Mouse (Mus musculus) forebrain, embryonic 12.5 days (tissue): ENCODE data around the gene Sap30l. TPM values are rescaled to one million over a fixed set of nuclear protein-coding genes. Genes with fewer than 3 reads are reported as not detected.

ENCODE experiments used
- ATAC-seq: fragments of 200-750 bp; cut with Nextera tagmentation; 2 replicates; pipeline ENCODE4 v1.8.0; 2017; ENCODE audit warnings: moderate TSS enrichment; ENCODE audit not compliant: low FRiP score
- H3K27ac ChIP-seq: fragments of 300-500 bp; sonication (generic); 2 replicates; pipeline ENCODE4 v1.5.1; 2016; ENCODE audit warnings: mild to moderate bottlenecking
- H3K27me3 ChIP-seq: fragments of 300-500 bp; sonication (generic); 2 replicates; pipeline ENCODE4 v1.6.1; 2016; ENCODE audit warnings: mild to moderate bottlenecking
- H3K36me3 ChIP-seq: fragments of 300-500 bp; sonication (generic); replicated peaks from 2 replicates; pipeline ENCODE4 v1.6.1; 2016; ENCODE audit warnings: mild to moderate bottlenecking
- H3K4me1 ChIP-seq: fragments of 300-500 bp; sonication (generic); 2 replicates; pipeline ENCODE4 v1.6.1; 2016
- H3K4me2 ChIP-seq: fragments of 300-500 bp; sonication (generic); 2 replicates; pipeline ENCODE4 v1.6.1; 2016; ENCODE audit warnings: mild to moderate bottlenecking, moderate library complexity
- H3K4me3 ChIP-seq: fragments of 300-500 bp; sonication (generic); replicated peaks from 2 replicates; pipeline ENCODE4 v1.5.1; 2016; ENCODE audit warnings: mild to moderate bottlenecking
- H3K9ac ChIP-seq: fragments of 300-500 bp; sonication (generic); 2 replicates; pipeline ENCODE4 v1.6.1; 2016; ENCODE audit warnings: mild to moderate bottlenecking
- H3K9me3 ChIP-seq: fragments of 300-500 bp; sonication (generic); 2 replicates; pipeline ENCODE4 v1.6.1; 2016
- WGBS: fragments of 180-500 bp; shearing (Covaris S2); methylation state at CpG from one replicate; pipeline ENCODE4 v1.1.7; 2016; 5-methylcytosine and 5-hydroxymethylcytosine counted together
- polyA plus RNA-seq: library from polyadenylated mRNA; unstranded; fragments of >200 nt; fragmentation: Nextera tagmentation; extraction: Ambion mirVana; gene quantifications from 2 replicates; pipeline ENCODE4 v1.2.1, GENCODE M21; 2016

Sap30l gene
- 12.5 and 15.0 TPM in 2 replicates for polyA plus RNA-seq

- Histone ChIP-seq H3K27ac (peak within 1 kb of the TSS; percentile 70), H3K4me3 (peak within 1 kb of the TSS; percentile 98), H3K9ac (peak within 1 kb of the TSS; percentile 92), H3K4me2 (peak within 1 kb of the TSS; percentile 96), H3K9me3 (no peaks in the 10 kb centered on the region), H3K36me3 (0 out of 2 replicates have a peak, but pooled peaks cover 2% of the 10 kb centered on the region), H3K4me1 (peaks cover 32% of the 10 kb centered on the region), H3K27me3 (no peaks in the 10 kb centered on the region)
- peak; percentile 98 for ATAC-seq
- WGBS = under 1% methylated on average over 66 of the region's 66 CpGs
These were observed at the start of gene Sap30l for GRCm38 (mm10) chr11:57800971-57801765. Gene Sap30l (plus strand): TSS chr11:57801637.

DNA sequence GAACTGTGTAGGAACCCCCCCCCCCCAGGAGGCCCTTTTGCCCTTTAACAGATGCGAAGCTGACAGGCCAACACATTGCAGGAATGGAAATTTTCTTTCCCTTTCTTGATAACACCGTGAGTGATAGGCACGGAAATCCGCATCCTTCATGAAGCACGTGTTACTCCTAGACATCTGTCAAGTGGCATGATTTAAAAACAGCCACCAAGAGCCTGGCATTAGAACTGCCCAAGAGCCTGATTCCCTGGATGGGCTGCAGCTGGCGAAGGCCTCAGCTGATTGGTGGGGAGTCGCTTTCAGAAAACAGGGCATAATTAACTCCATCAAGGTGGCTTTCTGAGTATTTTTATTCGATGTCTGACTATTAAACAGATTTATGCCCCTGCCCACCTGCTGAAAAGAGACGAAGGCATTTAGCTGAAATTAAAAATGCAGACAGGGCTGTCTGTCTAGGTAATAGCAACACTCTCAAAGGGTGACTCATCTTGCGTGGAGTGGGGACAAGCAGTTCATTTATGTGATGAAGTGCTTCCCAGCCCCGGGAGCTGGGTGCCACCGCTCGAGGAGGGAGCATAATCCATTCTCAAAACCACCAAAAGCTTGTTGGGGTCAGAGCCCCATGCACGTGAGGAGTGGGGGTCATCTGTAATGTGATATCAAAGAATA, 47.8 kb upstream of the Sap30l start:
- H3K4me3 ChIP-seq = no peak overlapping the region
- WGBS = 59% methylated on average over 14 of the region's 14 CpGs
- no peaks in the 10 kb centered on the region for H3K9me3 ChIP-seq
- 0 out of 2 replicates have a peak, but pooled peaks have one; percentile 23 for ATAC-seq
- H3K27ac ChIP-seq = peak overlapping the region; percentile 56; the same call in 1 of the 2 replicates
- H3K36me3 ChIP-seq = no peaks in the 10 kb centered on the region
- peaks cover 6% of the 10 kb centered on the region; the same call in 1 of the 2 replicates for H3K27me3 ChIP-seq
- no peak overlapping the region for H3K4me2 ChIP-seq
- H3K9ac ChIP-seq = no peak overlapping the region
- peaks cover 28% of the 10 kb centered on the region for H3K4me1 ChIP-seq

- H3K27me3 ChIP-seq = peaks cover 7% of the 10 kb centered on the region; the same call in 1 of the 2 replicates
- no peak overlapping the region for H3K4me3 ChIP-seq
- H3K9me3 ChIP-seq = no peaks in the 10 kb centered on the region
- H3K9ac ChIP-seq = no peak overlapping the region
- WGBS = 91% methylated on average over 9 of the region's 9 CpGs
- no peak overlapping the region for H3K4me2 ChIP-seq
- ATAC-seq = no peak
- no peak overlapping the region for H3K27ac ChIP-seq
- peaks cover 7% of the 10 kb centered on the region for H3K36me3 ChIP-seq
- H3K4me1 ChIP-seq = peaks cover 24% of the 10 kb centered on the region
These were observed 42.8 kb upstream of the Sap30l start for GRCm38 (mm10) chr11:57758621-57759020.

DNA sequence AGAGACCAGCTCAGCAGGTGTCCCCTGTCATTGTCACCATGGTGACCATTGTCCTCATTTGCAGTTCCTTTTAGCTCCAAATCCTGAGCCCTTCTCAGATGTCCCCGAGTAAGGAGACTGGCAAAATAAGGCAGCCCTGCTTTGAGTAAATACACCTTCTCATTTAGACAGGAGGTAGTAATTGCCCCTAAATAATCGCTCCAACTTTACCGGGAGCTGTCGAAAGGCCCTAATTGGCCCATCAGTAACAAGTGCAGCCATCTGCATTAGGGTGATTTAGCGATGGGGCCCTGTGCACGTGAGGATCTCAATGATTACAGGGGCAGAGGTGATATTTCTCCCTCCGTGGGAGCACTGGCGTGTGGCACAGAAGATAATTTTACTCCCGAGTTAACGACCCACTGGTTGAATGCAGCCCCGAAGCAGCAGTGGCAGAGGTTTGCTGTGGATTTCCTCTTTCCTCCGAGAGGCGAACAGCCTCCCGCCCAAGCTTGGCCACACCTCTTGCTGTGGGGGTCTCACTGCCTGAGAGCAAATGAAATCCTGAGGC, 40.9 kb upstream of the Sap30l start:
- peak; percentile 65; the same call in 1 of the 2 replicates for ATAC-seq
- Histone ChIP-seq H3K27me3 (peaks cover 16% of the 10 kb centered on the region; the same call in 1 of the 2 replicates), H3K4me2 (peak overlapping the region; percentile 33), H3K4me3 (no peak overlapping the region), H3K36me3 (peaks cover 7% of the 10 kb centered on the region), H3K4me1 (peaks cover 22% of the 10 kb centered on the region), H3K9me3 (no peaks in the 10 kb centered on the region), H3K9ac (no peak overlapping the region), H3K27ac (0 out of 2 replicates have a peak overlapping the region, but pooled peaks have one; percentile 47)
- 9% methylated on average over 14 of the region's 14 CpGs for WGBS

GRCm38 (mm10) chr11:57761347-57761746, 40.1 kb upstream of the Sap30l start:
- Histone ChIP-seq H3K4me3 (no peak overlapping the region), H3K9me3 (no peaks in the 10 kb centered on the region), H3K4me1 (peaks cover 20% of the 10 kb centered on the region), H3K4me2 (no peak overlapping the region), H3K27ac (no peak overlapping the region), H3K9ac (no peak overlapping the region), H3K36me3 (peaks cover 7% of the 10 kb centered on the region), H3K27me3 (peaks cover 23% of the 10 kb centered on the region)
- WGBS = 92% methylated on average over 4 of the region's 4 CpGs
- no peak for ATAC-seq

DNA sequence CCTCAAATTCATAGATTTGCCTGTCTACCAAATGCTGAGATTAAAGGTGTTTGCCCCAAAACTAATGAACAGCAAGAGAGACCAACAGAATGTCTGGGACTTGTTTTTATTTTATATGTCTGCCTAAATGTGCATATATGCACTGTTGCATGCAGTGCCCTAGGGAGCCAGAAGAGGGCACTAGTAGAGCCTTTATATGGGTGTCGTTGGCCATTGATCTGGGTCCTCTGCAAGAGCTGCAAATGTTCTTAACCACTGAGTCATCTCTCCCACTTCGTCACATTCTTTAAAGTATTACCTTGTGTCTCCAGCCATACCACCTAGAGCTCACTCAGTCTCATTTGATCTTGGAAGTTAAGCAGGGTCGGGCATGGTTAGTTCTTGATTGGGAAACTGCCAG, 37.3 kb upstream of the Sap30l start:
- H3K9me3 ChIP-seq = no peaks in the 10 kb centered on the region
- 83% methylated on average over 3 of the region's 3 CpGs for WGBS
- H3K4me2 ChIP-seq = no peak overlapping the region
- no peak overlapping the region for H3K9ac ChIP-seq
- H3K27me3 ChIP-seq = peaks cover 44% of the 10 kb centered on the region
- H3K4me1 ChIP-seq = peaks cover 28% of the 10 kb centered on the region
- H3K4me3 ChIP-seq = no peak overlapping the region
- no peak for ATAC-seq
- H3K36me3 ChIP-seq = peaks cover 7% of the 10 kb centered on the region
- H3K27ac ChIP-seq = no peak overlapping the region

DNA sequence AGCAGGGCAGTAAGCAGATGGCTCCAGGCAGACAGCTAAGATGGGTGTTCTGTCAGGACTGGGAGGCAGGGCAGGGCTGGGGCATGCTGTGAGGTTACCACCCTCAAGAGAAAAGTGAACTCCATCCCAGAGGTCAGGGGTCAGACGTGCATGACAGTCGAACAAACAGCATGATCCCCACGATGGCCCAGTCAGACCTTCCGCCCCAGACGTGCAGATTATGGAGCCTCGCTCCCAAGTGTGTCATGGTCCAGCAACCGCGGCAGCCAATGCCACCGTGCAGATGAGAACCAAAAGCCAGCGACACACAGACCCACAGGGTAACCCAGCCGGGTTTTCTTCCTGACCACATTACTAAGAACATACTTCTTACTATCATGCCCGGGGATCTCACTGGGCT, 34.8 kb upstream of the Sap30l start:
- no peak overlapping the region for H3K9ac ChIP-seq
- no peak for ATAC-seq
- 56% methylated on average over 12 of the region's 12 CpGs for WGBS
- no peak overlapping the region for H3K4me3 ChIP-seq
- H3K4me1 ChIP-seq = peaks cover 16% of the 10 kb centered on the region
- H3K27ac ChIP-seq = 0 out of 2 replicates have a peak overlapping the region, but pooled peaks have one; percentile 19
- H3K27me3 ChIP-seq = peaks cover 65% of the 10 kb centered on the region
- peaks cover 7% of the 10 kb centered on the region for H3K36me3 ChIP-seq
- no peak overlapping the region for H3K4me2 ChIP-seq
- no peaks in the 10 kb centered on the region for H3K9me3 ChIP-seq

DNA sequence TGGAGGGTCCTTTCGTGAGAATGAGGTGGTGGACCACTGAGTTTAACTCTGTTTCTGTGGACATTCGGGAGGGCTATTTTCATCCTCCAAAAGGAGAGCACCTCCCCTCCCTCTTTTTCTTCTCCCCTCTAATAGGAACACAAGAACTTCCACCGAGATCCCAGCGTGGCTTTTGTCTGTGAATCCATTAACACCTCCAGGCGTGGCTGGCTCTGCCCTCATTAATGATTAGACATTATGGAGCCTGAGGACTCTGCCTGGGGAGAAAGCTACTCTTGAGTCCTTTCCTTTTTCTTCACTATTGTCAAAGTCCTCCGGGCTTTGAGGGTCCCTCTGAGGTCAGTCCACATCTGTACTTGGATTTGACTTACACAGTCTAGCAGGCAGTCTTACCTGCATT, 34.3 kb upstream of the Sap30l start:
- no peak for ATAC-seq
- Histone ChIP-seq H3K9me3 (no peaks in the 10 kb centered on the region), H3K9ac (no peak overlapping the region), H3K4me3 (no peak overlapping the region), H3K4me2 (no peak overlapping the region), H3K36me3 (peaks cover 7% of the 10 kb centered on the region), H3K4me1 (peaks cover 16% of the 10 kb centered on the region), H3K27ac (peak overlapping the region; percentile 19; the same call in 1 of the 2 replicates), H3K27me3 (peaks cover 70% of the 10 kb centered on the region)
- WGBS = 22% methylated on average over 6 of the region's 6 CpGs

DNA sequence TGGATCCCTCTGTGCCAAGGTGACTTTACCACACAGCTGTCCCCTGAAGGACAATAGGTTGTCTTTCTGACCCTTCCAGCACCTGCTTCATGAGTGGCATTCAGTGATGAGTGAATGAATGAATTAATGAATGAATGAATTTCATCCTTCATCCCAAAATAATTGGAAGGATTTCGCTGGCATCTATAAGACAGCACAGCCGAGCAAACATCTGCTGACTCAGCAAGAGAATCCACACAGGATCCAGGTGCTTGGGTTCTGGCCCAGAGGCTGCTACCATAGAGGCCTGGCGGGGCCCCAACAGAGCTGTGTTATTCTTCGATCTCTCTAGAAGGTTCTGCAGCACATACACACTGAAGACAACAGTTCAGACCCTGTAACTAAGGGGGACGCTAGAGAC, 30.7 kb upstream of the Sap30l start:
- ATAC-seq = no peak
- Histone ChIP-seq H3K4me3 (no peak overlapping the region), H3K27ac (no peak overlapping the region), H3K4me1 (peaks cover 39% of the 10 kb centered on the region), H3K36me3 (no peaks in the 10 kb centered on the region), H3K9ac (no peak overlapping the region), H3K27me3 (peaks cover 89% of the 10 kb centered on the region), H3K4me2 (no peak overlapping the region), H3K9me3 (no peaks in the 10 kb centered on the region)
- 86% methylated on average over 5 of the region's 5 CpGs for WGBS

DNA sequence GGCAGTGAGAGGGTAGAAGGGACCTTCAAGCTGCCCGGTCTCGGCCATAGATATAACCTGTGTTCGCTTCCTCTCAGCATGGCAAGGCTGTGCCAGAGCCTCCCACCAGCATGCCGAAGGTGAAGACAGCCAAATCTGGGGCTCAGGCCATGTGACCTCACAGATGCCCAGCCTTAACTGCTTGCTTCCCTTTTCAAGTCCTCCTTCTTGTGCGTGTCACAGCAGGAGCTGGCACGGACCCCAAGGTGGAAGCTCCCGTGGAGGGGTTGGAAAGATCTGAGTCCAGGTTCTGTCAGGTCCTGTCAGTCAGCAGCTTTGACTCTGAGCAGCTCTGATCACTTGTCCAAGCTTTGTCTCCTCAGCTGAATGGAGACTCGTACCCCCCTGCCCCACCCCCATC, 29.8 kb upstream of the Sap30l start:
- no peak for ATAC-seq
- Histone ChIP-seq H3K27ac (no peak overlapping the region), H3K9me3 (no peaks in the 10 kb centered on the region), H3K4me3 (no peak overlapping the region), H3K4me2 (no peak overlapping the region), H3K36me3 (no peaks in the 10 kb centered on the region), H3K4me1 (peaks cover 37% of the 10 kb centered on the region), H3K27me3 (peaks cover 89% of the 10 kb centered on the region), H3K9ac (no peak overlapping the region)
- 93% methylated on average over 8 of the region's 8 CpGs for WGBS

DNA sequence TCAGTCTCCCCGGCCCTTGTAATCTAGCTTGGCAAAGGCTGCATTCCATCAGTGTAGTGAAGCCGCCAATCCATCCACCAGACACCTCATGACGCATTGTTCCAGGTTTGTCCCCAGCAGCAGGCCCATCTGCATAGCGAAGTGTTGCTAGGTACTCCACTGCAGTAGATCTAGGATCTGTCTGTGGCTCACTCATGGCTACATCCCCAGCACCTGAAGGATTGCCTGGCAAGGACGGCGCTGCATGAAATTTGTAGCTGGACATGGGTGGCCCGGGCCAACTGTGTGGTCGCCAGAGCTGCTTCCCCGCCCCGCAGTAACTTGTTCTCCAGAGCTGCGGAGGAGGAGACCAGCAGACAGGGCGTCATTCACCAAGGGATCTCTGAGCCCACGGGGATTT, 28.0 kb upstream of the Sap30l start:
- Histone ChIP-seq H3K4me2 (peak overlapping the region; percentile 25), H3K36me3 (no peaks in the 10 kb centered on the region), H3K9me3 (no peaks in the 10 kb centered on the region), H3K27ac (peak overlapping the region; percentile 46; the same call in 1 of the 2 replicates), H3K27me3 (peaks cover 91% of the 10 kb centered on the region), H3K4me1 (peaks cover 32% of the 10 kb centered on the region), H3K9ac (no peak overlapping the region), H3K4me3 (no peak overlapping the region)
- peak; percentile 50; the same call in 1 of the 2 replicates for ATAC-seq
- WGBS = 5% methylated on average over 13 of the region's 13 CpGs

GRCm38 (mm10) chr11:57773936-57774335, 27.5 kb upstream of the Sap30l start:
- peaks cover 36% of the 10 kb centered on the region for H3K4me1 ChIP-seq
- no peak overlapping the region for H3K9ac ChIP-seq
- no peak overlapping the region for H3K4me3 ChIP-seq
- 2% methylated on average over 4 of the region's 4 CpGs for WGBS
- H3K9me3 ChIP-seq = no peaks in the 10 kb centered on the region
- no peaks in the 10 kb centered on the region for H3K36me3 ChIP-seq
- H3K4me2 ChIP-seq = peak overlapping the region; percentile 25
- peaks cover 91% of the 10 kb centered on the region for H3K27me3 ChIP-seq
- ATAC-seq = peak; percentile 84
- H3K27ac ChIP-seq = peak overlapping the region; percentile 46; the same call in 1 of the 2 replicates
